Mouse (Mus musculus): ENCODE measurements at regions not wholly inside any gene's neighbourhood (a gene's known extent, or its start where the extent isn't known, plus 50 kb on each side); places are given as distances from the start of the nearest gene placed in this dataset.

GRCm38 (mm10) chr3:143786889-143787288, 418.1 kb downstream of the Lmo4 start:
- no peak overlapping the region for H3K4me3 ChIP-seq (ENCODE audit: control insufficient read depth, insufficient read depth, low read length)
- no peak for DNase-seq
- TF ChIP-seq CTCF (IDR thresholded peaks at IDR 0.05; ENCODE audit: borderline replicate concordance, control insufficient read depth, extremely low read depth, insufficient read depth, low read length, poor library complexity), result no peak
- TF ChIP-seq POLR2A (IDR thresholded peaks at IDR 0.05; ENCODE audit: control insufficient read depth, extremely low read depth, insufficient read depth, low read length, poor library complexity), result no peak
- 96% methylated on average over 8 of the region's 8 CpGs for WGBS
- H3K4me1 ChIP-seq (replicated peaks; ENCODE audit: control insufficient read depth, insufficient read depth, low read length), result no peaks in the 10 kb centered on the region
- H3K36me3 ChIP-seq (ENCODE audit: control insufficient read depth, insufficient read depth, low read length), result no peaks in the 10 kb centered on the region
- H3K27me3 ChIP-seq (ENCODE audit: control insufficient read depth, insufficient read depth, low read length), result no peaks in the 10 kb centered on the region
- no peak overlapping the region for H3K27ac ChIP-seq (ENCODE audit: control insufficient read depth, insufficient read depth, low read length)

- Histone ChIP-seq H3K27ac (ENCODE audit: control insufficient read depth, insufficient read depth, low read length) (no peak overlapping the region), H3K27me3 (ENCODE audit: control insufficient read depth, insufficient read depth, low read length) (no peaks in the 10 kb centered on the region), H3K4me1 (replicated peaks; ENCODE audit: control insufficient read depth, insufficient read depth, low read length) (no peaks in the 10 kb centered on the region), H3K4me3 (ENCODE audit: control insufficient read depth, insufficient read depth, low read length) (no peak overlapping the region), H3K36me3 (ENCODE audit: control insufficient read depth, insufficient read depth, low read length) (no peaks in the 10 kb centered on the region)
- WGBS, result 86% methylated on average over 3 of the region's 3 CpGs
- no peak for DNase-seq
- TF ChIP-seq POLR2A (IDR thresholded peaks at IDR 0.05; ENCODE audit: control insufficient read depth, extremely low read depth, insufficient read depth, low read length, poor library complexity) (no peak), CTCF (IDR thresholded peaks at IDR 0.05; ENCODE audit: borderline replicate concordance, control insufficient read depth, extremely low read depth, insufficient read depth, low read length, poor library complexity) (no peak)
Measured at GRCm38 (mm10) chr3:143784353-143784791, 420.6 kb downstream of the Lmo4 start.

GRCm38 (mm10) chr3:143778161-143778560, 426.9 kb downstream of the Lmo4 start:
- no peak overlapping the region for H3K27ac ChIP-seq (ENCODE audit: control insufficient read depth, insufficient read depth, low read length)
- TF ChIP-seq POLR2A (IDR thresholded peaks at IDR 0.05; ENCODE audit: control insufficient read depth, extremely low read depth, insufficient read depth, low read length, poor library complexity) (no peak), CTCF (IDR thresholded peaks at IDR 0.05; ENCODE audit: borderline replicate concordance, control insufficient read depth, extremely low read depth, insufficient read depth, low read length, poor library complexity) (no peak)
- 87% methylated on average over 2 of the region's 2 CpGs for WGBS
- H3K36me3 ChIP-seq (ENCODE audit: control insufficient read depth, insufficient read depth, low read length), result no peaks in the 10 kb centered on the region
- no peak for DNase-seq
- H3K4me3 ChIP-seq (ENCODE audit: control insufficient read depth, insufficient read depth, low read length), result no peak overlapping the region
- no peaks in the 10 kb centered on the region for H3K27me3 ChIP-seq (ENCODE audit: control insufficient read depth, insufficient read depth, low read length)
- no peaks in the 10 kb centered on the region for H3K4me1 ChIP-seq (replicated peaks; ENCODE audit: control insufficient read depth, insufficient read depth, low read length)

- H3K36me3 ChIP-seq (ENCODE audit: control insufficient read depth, insufficient read depth, low read length), result no peaks in the 10 kb centered on the region
- TF ChIP-seq CTCF (IDR thresholded peaks at IDR 0.05; ENCODE audit: borderline replicate concordance, control insufficient read depth, extremely low read depth, insufficient read depth, low read length, poor library complexity) (no peak), POLR2A (IDR thresholded peaks at IDR 0.05; ENCODE audit: control insufficient read depth, extremely low read depth, insufficient read depth, low read length, poor library complexity) (no peak)
- H3K4me3 ChIP-seq (ENCODE audit: control insufficient read depth, insufficient read depth, low read length), result no peak overlapping the region
- H3K27ac ChIP-seq (ENCODE audit: control insufficient read depth, insufficient read depth, low read length), result no peak overlapping the region
- no peak for DNase-seq
- 88% methylated on average over 1 of the region's 1 CpGs for WGBS
- no peaks in the 10 kb centered on the region for H3K4me1 ChIP-seq (replicated peaks; ENCODE audit: control insufficient read depth, insufficient read depth, low read length)
- no peaks in the 10 kb centered on the region for H3K27me3 ChIP-seq (ENCODE audit: control insufficient read depth, insufficient read depth, low read length)
Measured at GRCm38 (mm10) chr3:143759337-143759736, 445.7 kb downstream of the Lmo4 start.

GRCm38 (mm10) chr3:143753197-143753596, 451.8 kb downstream of the Lmo4 start:
- Histone ChIP-seq H3K4me3 (ENCODE audit: control insufficient read depth, insufficient read depth, low read length) (no peak overlapping the region), H3K4me1 (replicated peaks; ENCODE audit: control insufficient read depth, insufficient read depth, low read length) (no peaks in the 10 kb centered on the region), H3K36me3 (ENCODE audit: control insufficient read depth, insufficient read depth, low read length) (no peaks in the 10 kb centered on the region), H3K27me3 (ENCODE audit: control insufficient read depth, insufficient read depth, low read length) (no peaks in the 10 kb centered on the region), H3K27ac (ENCODE audit: control insufficient read depth, insufficient read depth, low read length) (no peak overlapping the region)
- 95% methylated on average over 3 of the region's 3 CpGs for WGBS
- no peak for DNase-seq
- TF ChIP-seq CTCF (IDR thresholded peaks at IDR 0.05; ENCODE audit: borderline replicate concordance, control insufficient read depth, extremely low read depth, insufficient read depth, low read length, poor library complexity) (no peak), POLR2A (IDR thresholded peaks at IDR 0.05; ENCODE audit: control insufficient read depth, extremely low read depth, insufficient read depth, low read length, poor library complexity) (no peak)

GRCm38 (mm10) chr3:143752660-143753059, 452.4 kb downstream of the Lmo4 start:
- TF ChIP-seq POLR2A (IDR thresholded peaks at IDR 0.05; ENCODE audit: control insufficient read depth, extremely low read depth, insufficient read depth, low read length, poor library complexity) (no peak), CTCF (IDR thresholded peaks at IDR 0.05; ENCODE audit: borderline replicate concordance, control insufficient read depth, extremely low read depth, insufficient read depth, low read length, poor library complexity) (no peak)
- 88% methylated on average over 1 of the region's 1 CpGs for WGBS

GRCm38 (mm10) chr3:143750128-143750527, 454.9 kb downstream of the Lmo4 start:
- Histone ChIP-seq H3K27ac (ENCODE audit: control insufficient read depth, insufficient read depth, low read length) (no peak overlapping the region), H3K36me3 (ENCODE audit: control insufficient read depth, insufficient read depth, low read length) (no peaks in the 10 kb centered on the region), H3K4me1 (replicated peaks; ENCODE audit: control insufficient read depth, insufficient read depth, low read length) (no peaks in the 10 kb centered on the region), H3K27me3 (ENCODE audit: control insufficient read depth, insufficient read depth, low read length) (no peaks in the 10 kb centered on the region), H3K4me3 (ENCODE audit: control insufficient read depth, insufficient read depth, low read length) (no peak overlapping the region)
- WGBS, result 89% methylated on average over 4 of the region's 4 CpGs
- no peak for TF ChIP-seq CTCF (IDR thresholded peaks at IDR 0.05; ENCODE audit: borderline replicate concordance, control insufficient read depth, extremely low read depth, insufficient read depth, low read length, poor library complexity)
- no peak for TF ChIP-seq POLR2A (IDR thresholded peaks at IDR 0.05; ENCODE audit: control insufficient read depth, extremely low read depth, insufficient read depth, low read length, poor library complexity)
- no peak for DNase-seq

More at GRCm38 (mm10) chr3:143752660-143753059, 452.4 kb downstream of the Lmo4 start:
- H3K27ac ChIP-seq (ENCODE audit: control insufficient read depth, insufficient read depth, low read length), result no peak overlapping the region
- H3K36me3 ChIP-seq (ENCODE audit: control insufficient read depth, insufficient read depth, low read length), result no peaks in the 10 kb centered on the region
- H3K27me3 ChIP-seq (ENCODE audit: control insufficient read depth, insufficient read depth, low read length), result no peaks in the 10 kb centered on the region
- H3K4me3 ChIP-seq (ENCODE audit: control insufficient read depth, insufficient read depth, low read length), result no peak overlapping the region
- H3K4me1 ChIP-seq (replicated peaks; ENCODE audit: control insufficient read depth, insufficient read depth, low read length), result no peaks in the 10 kb centered on the region
- DNase-seq, result no peak

All from thymus, adult 2 months (tissue).